Mouse (Mus musculus): ENCODE data around the gene Wdr45. TPM values are rescaled to one million over a fixed set of nuclear protein-coding genes. Genes with fewer than 3 reads are reported as not detected.
A peak's percentile ranks its signal among the peaks of the same experiment; 100 is the strongest.

The Wdr45 gene
- polyA plus RNA-seq, 1 experiment from 2014 or later = 18.7 TPM

- no peaks in the 10 kb centered on the region for H3K9me3 ChIP-seq (ENCODE audit: control insufficient read depth, low read length)
- H3K9ac ChIP-seq (ENCODE audit: low read depth, low read length) = no peak overlapping the region
- H3K36me3 ChIP-seq (ENCODE audit: control insufficient read depth, insufficient read depth, low read length) = peaks cover 11% of the 10 kb centered on the region; the same call in 1 of the 2 replicates
- no peak overlapping the region for H3K27ac ChIP-seq (replicated peaks; ENCODE audit: low read depth, low read length)
- no peaks in the 10 kb centered on the region for H3K4me1 ChIP-seq (ENCODE audit: control insufficient read depth, insufficient read depth, low read length)
- no peak overlapping the region for H3K4me3 ChIP-seq (ENCODE audit: low read depth, low read length)
- 0 out of 2 replicates have a peak, but pooled peaks have one; percentile 68 for ATAC-seq (ENCODE audit: low read depth)
- no peak for DNase-seq (ENCODE audit: low spot score)
- H3K4me2 ChIP-seq (ENCODE audit: low read depth, low read length) = no peak overlapping the region
- H3K27me3 ChIP-seq (replicated peaks; ENCODE audit: control insufficient read depth, insufficient read depth, low read length) = no peaks in the 10 kb centered on the region
- WGBS = 54% methylated on average over 8 of the region's 8 CpGs
Measured at GRCm38 (mm10) chrX:7776329-7777082, 62.4 kb downstream of the Wdr45 start.

Other genes starting within 250 kb of the Wdr45 start
- not detected in 2 replicates for gene Foxp3, start 140.7 kb upstream of the Wdr45 start, polyA plus RNA-seq (2014; fragmentation: Nextera tagmentation; extraction: Ambion mirVana)
- gene Ppp1r3f, start 140.1 kb upstream of the Wdr45 start, polyA plus RNA-seq (2014; fragmentation: Nextera tagmentation; extraction: Ambion mirVana) = 1.8 and 2.1 TPM in 2 replicates
- gene Ccdc22, start 108.8 kb upstream of the Wdr45 start, polyA plus RNA-seq (2014; fragmentation: Nextera tagmentation; extraction: Ambion mirVana) = 22.6 and 27.2 TPM in 2 replicates
- 0.04 and 0.08 TPM in 2 replicates for gene Cacna1f, start 107.2 kb upstream of the Wdr45 start, polyA plus RNA-seq (2014; fragmentation: Nextera tagmentation; extraction: Ambion mirVana)
- gene Syp, start 75.9 kb upstream of the Wdr45 start, polyA plus RNA-seq (2014; fragmentation: Nextera tagmentation; extraction: Ambion mirVana) = 4.6 and 4.7 TPM in 2 replicates
- 7.5 and 8.3 TPM in 2 replicates for gene Prickle3, start 57.1 kb upstream of the Wdr45 start, polyA plus RNA-seq (2014; fragmentation: Nextera tagmentation; extraction: Ambion mirVana)
- gene Plp2, start 42.9 kb upstream of the Wdr45 start, polyA plus RNA-seq (2014; fragmentation: Nextera tagmentation; extraction: Ambion mirVana) = 199 and 201 TPM in 2 replicates
- gene Magix, start 33.1 kb upstream of the Wdr45 start, polyA plus RNA-seq (2014; fragmentation: Nextera tagmentation; extraction: Ambion mirVana) = 0.50 and 0.59 TPM in 2 replicates
- 40.0 and 42.1 TPM in 2 replicates for gene Gpkow, start 17.2 kb upstream of the Wdr45 start, polyA plus RNA-seq (2014; fragmentation: Nextera tagmentation; extraction: Ambion mirVana)
- not detected in 2 replicates for gene Gm45208, start 7.9 kb downstream of the Wdr45 start, polyA plus RNA-seq (2014; fragmentation: Nextera tagmentation; extraction: Ambion mirVana)
- 83.5 and 85.5 TPM in 2 replicates for gene Praf2, start 14.1 kb downstream of the Wdr45 start, polyA plus RNA-seq (2014; fragmentation: Nextera tagmentation; extraction: Ambion mirVana)
- 11.0 and 14.8 TPM in 2 replicates for gene Ccdc120, start 36.6 kb downstream of the Wdr45 start, polyA plus RNA-seq (2014; fragmentation: Nextera tagmentation; extraction: Ambion mirVana)
- 19.5 and 21.0 TPM in 2 replicates for gene Tfe3, start 48.2 kb downstream of the Wdr45 start, polyA plus RNA-seq (2014; fragmentation: Nextera tagmentation; extraction: Ambion mirVana)
- gene Gripap1, start 75.4 kb downstream of the Wdr45 start, polyA plus RNA-seq (2014; fragmentation: Nextera tagmentation; extraction: Ambion mirVana) = 32.1 and 32.9 TPM in 2 replicates
- 3.2 and 3.5 TPM in 2 replicates for gene Kcnd1, start 108.0 kb downstream of the Wdr45 start, polyA plus RNA-seq (2014; fragmentation: Nextera tagmentation; extraction: Ambion mirVana)
- 31.1 and 32.3 TPM in 2 replicates for gene Otud5, start 127.0 kb downstream of the Wdr45 start, polyA plus RNA-seq (2014; fragmentation: Nextera tagmentation; extraction: Ambion mirVana)
- 4.8 and 6.1 TPM in 2 replicates for gene Pim2, start 163.9 kb downstream of the Wdr45 start, polyA plus RNA-seq (2014; fragmentation: Nextera tagmentation; extraction: Ambion mirVana)
- 28.6 and 30.0 TPM in 2 replicates for gene Slc35a2, start 169.7 kb downstream of the Wdr45 start, polyA plus RNA-seq (2014; fragmentation: Nextera tagmentation; extraction: Ambion mirVana)
- gene Pqbp1, start 184.9 kb downstream of the Wdr45 start, polyA plus RNA-seq (2014; fragmentation: Nextera tagmentation; extraction: Ambion mirVana) = 92.3 and 98.1 TPM in 2 replicates
- gene Timm17b, start 185.0 kb downstream of the Wdr45 start, polyA plus RNA-seq (2014; fragmentation: Nextera tagmentation; extraction: Ambion mirVana) = 170 and 176 TPM in 2 replicates
- gene Gm10491, start 193.5 kb downstream of the Wdr45 start, polyA plus RNA-seq (2014; fragmentation: Nextera tagmentation; extraction: Ambion mirVana) = not detected in 2 replicates
- not detected in 2 replicates for gene Gm10490, start 195.2 kb downstream of the Wdr45 start, polyA plus RNA-seq (2014; fragmentation: Nextera tagmentation; extraction: Ambion mirVana)
- 8.6 and 9.3 TPM in 2 replicates for gene Pcsk1n, start 205.5 kb downstream of the Wdr45 start, polyA plus RNA-seq (2014; fragmentation: Nextera tagmentation; extraction: Ambion mirVana)
- not detected in 2 replicates for gene Eras, start 214.3 kb downstream of the Wdr45 start, polyA plus RNA-seq (2014; fragmentation: Nextera tagmentation; extraction: Ambion mirVana)
- 24.0 and 27.7 TPM in 2 replicates for gene Hdac6, start 233.6 kb downstream of the Wdr45 start, polyA plus RNA-seq (2014; fragmentation: Nextera tagmentation; extraction: Ambion mirVana)

Data from embryonic facial prominence, embryonic 14.5 days (tissue).